Mouse (Mus musculus) adrenal gland, adult 8-10 months (tissue): Measurements from ENCODE around the gene AI837181. TPM values are rescaled to one million over a fixed set of nuclear protein-coding genes. Genes with fewer than 3 reads are reported as not detected.
"Not testable (repeated sequence)": the region's sequence is repeated elsewhere in the genome, so short reads cannot be mapped to it uniquely, and the experiment has no call there.

ENCODE experiments used
- DNase-seq: peaks from one replicate; pipeline ENCODE4 v3.0.0; 2022
- total RNA-seq, 4 experiments: library from RNA; stranded (reverse); gene quantifications; 2 replicates each; pipeline ENCODE4 v1.2.4; 2022

Gene AI837181
- total RNA-seq, result 10 to 100 TPM; 52.2 to 59.2 (median 52.8) TPM

GRCm38 (mm10) chr19:5424782-5425741 lies at the start of gene AI837181, which contains the start of gene Drap1:
TSS of gene AI837181 (plus strand) at chr19:5425144.
TSS of gene Drap1 (minus strand) at chr19:5424979.
- peak; percentile 89 for DNase-seq

GRCm38 (mm10) chr19:5377446-5377845 lies 47.5 kb upstream of the AI837181 start:
- DNase-seq, result no peak

GRCm38 (mm10) chr19:5383326-5383725 lies 41.6 kb upstream of the AI837181 start:
- DNase-seq, result no peak

- no peak for DNase-seq
Observed at GRCm38 (mm10) chr19:5384715-5385114, 40.2 kb upstream of the AI837181 start.

GRCm38 (mm10) chr19:5388011-5388441 lies 36.9 kb upstream of the AI837181 start:
- no peak for DNase-seq

GRCm38 (mm10) chr19:5388588-5389242 lies 36.2 kb upstream of the AI837181 start, which contains the start of gene Sart1:
TSS of gene Sart1 (minus strand) at chr19:5388703.
- peak; percentile 95 for DNase-seq

- no peak for DNase-seq
Observed at GRCm38 (mm10) chr19:5389647-5390046, 35.3 kb upstream of the AI837181 start.

- no peak for DNase-seq
Observed at GRCm38 (mm10) chr19:5390416-5390815, 34.5 kb upstream of the AI837181 start.

- DNase-seq, result peak; percentile 68
Observed at GRCm38 (mm10) chr19:5392892-5393291, 32.1 kb upstream of the AI837181 start.

GRCm38 (mm10) chr19:5394168-5394567 lies 30.8 kb upstream of the AI837181 start:
- DNase-seq, result no peak

GRCm38 (mm10) chr19:5395371-5395770 lies 29.6 kb upstream of the AI837181 start:
- no peak for DNase-seq

GRCm38 (mm10) chr19:5401073-5401472 lies 23.9 kb upstream of the AI837181 start:
- not testable (repeated sequence) for DNase-seq

GRCm38 (mm10) chr19:5402293-5402692 lies 22.7 kb upstream of the AI837181 start, which contains the start of gene Tsga10ip:
TSS of gene Tsga10ip (minus strand) at chr19:5402526.
- no peak for DNase-seq

- no peak for DNase-seq
Observed at GRCm38 (mm10) chr19:5405924-5406323, 19.0 kb upstream of the AI837181 start.

GRCm38 (mm10) chr19:5406531-5407126 lies 18.3 kb upstream of the AI837181 start:
- peak; percentile 57 for DNase-seq

GRCm38 (mm10) chr19:5407133-5407532 lies 17.8 kb upstream of the AI837181 start:
- DNase-seq, result no peak

GRCm38 (mm10) chr19:5408057-5409001 lies 16.6 kb upstream of the AI837181 start:
- no peak for DNase-seq

GRCm38 (mm10) chr19:5409068-5409467 lies 15.9 kb upstream of the AI837181 start:
- no peak for DNase-seq

- DNase-seq, result no peak
Observed at GRCm38 (mm10) chr19:5410641-5411040, 14.3 kb upstream of the AI837181 start.

GRCm38 (mm10) chr19:5411961-5412360 lies 13.0 kb upstream of the AI837181 start:
- no peak for DNase-seq

GRCm38 (mm10) chr19:5413840-5414239 lies 11.1 kb upstream of the AI837181 start:
- DNase-seq, result no peak

- no peak for DNase-seq
Observed at GRCm38 (mm10) chr19:5414534-5414957, 10.4 kb upstream of the AI837181 start.
